ENCODE assay signal across 10 mouse cellular contexts in genomic region chr13:102774786-102775201, GRCm38 (mm10).
DNase-seq lines count a peak whose midpoint lies in the region; ATAC-seq and TF ChIP-seq lines count a peak whose summit lies in the region.
"Had no signal": no experiment of that assay in that cellular context is flagged by ENCODE, and none has a peak within 500 bp of the region (broad histone marks: within the 10 kb centered on the region; RNA-seq: fewer than 3 reads in every experiment).

No protein-coding gene starts in this region.

- H3K27ac ChIP-seq in intestine, postnatal 0 days (ENCODE audit: low read depth, low read length): no peak overlapping the region
- H3K27ac ChIP-seq in intestine, embryonic 15.5 days: no peak overlapping the region
- peak overlapping the region; percentile 55 for H3K27ac ChIP-seq in embryonic facial prominence, embryonic 13.5 days
- H3K27ac ChIP-seq: limb, embryonic 12.5 days had no signal

- peaks cover 23% of the 10 kb centered on the region for H3K36me3 ChIP-seq in intestine, postnatal 0 days (ENCODE audit: control insufficient read depth, insufficient read depth)
- H3K36me3 ChIP-seq in intestine, embryonic 15.5 days: peaks cover 3% of the 10 kb centered on the region; the same call in 1 of the 2 replicates
- peaks cover 18% of the 10 kb centered on the region for H3K36me3 ChIP-seq in embryonic facial prominence, embryonic 13.5 days

- no peak overlapping the region for H3K9ac ChIP-seq in intestine, postnatal 0 days (ENCODE audit: low read depth, low read length)
- H3K9ac ChIP-seq in intestine, embryonic 15.5 days: no peak overlapping the region
- no peak overlapping the region for H3K9ac ChIP-seq in embryonic facial prominence, embryonic 13.5 days
- H3K9ac ChIP-seq: limb, embryonic 12.5 days had no signal

- peak; percentile 10 for DNase-seq in MN1 (ENCODE audit: low spot score)
- DNase-seq in kidney, postnatal 36 days: peak; percentile 20 to 28
- no peak for DNase-seq in frontal cortex, adult 2 months (ENCODE audit: extremely low spot score in 1 of 2, low spot score in 1 of 2)
- DNase-seq in ovary, postnatal 14 days (ENCODE audit: low spot score): no peak
- DNase-seq: heart, postnatal 4 days had no signal

- no peak overlapping the region for H3K4me3 ChIP-seq in intestine, postnatal 0 days (ENCODE audit: low read depth, low read length)
- no peak overlapping the region for H3K4me3 ChIP-seq in intestine, embryonic 15.5 days (replicated peaks)
- no peak overlapping the region for H3K4me3 ChIP-seq in embryonic facial prominence, embryonic 13.5 days
- H3K4me3 ChIP-seq: limb, embryonic 12.5 days had no signal

- WGBS in intestine, postnatal 0 days: 74% methylated on average over 7 of the region's 7 CpGs
- 67% methylated on average over 7 of the region's 7 CpGs for WGBS in intestine, embryonic 15.5 days
- WGBS in embryonic facial prominence, embryonic 13.5 days: 41% methylated on average over 7 of the region's 7 CpGs

- H3K27me3 ChIP-seq in intestine, postnatal 0 days (replicated peaks; ENCODE audit: control insufficient read depth, insufficient read depth, low read length): no peaks in the 10 kb centered on the region
- H3K27me3 ChIP-seq in intestine, embryonic 15.5 days (replicated peaks): no peaks in the 10 kb centered on the region
- no peaks in the 10 kb centered on the region for H3K27me3 ChIP-seq in embryonic facial prominence, embryonic 13.5 days
- H3K27me3 ChIP-seq: limb, embryonic 12.5 days had no signal

- H3K4me1 ChIP-seq in intestine, postnatal 0 days (replicated peaks; ENCODE audit: control insufficient read depth, insufficient read depth, low read length): no peaks in the 10 kb centered on the region
- no peaks in the 10 kb centered on the region for H3K4me1 ChIP-seq in intestine, embryonic 15.5 days (replicated peaks)
- peaks cover 16% of the 10 kb centered on the region; the same call in 1 of the 2 replicates for H3K4me1 ChIP-seq in embryonic facial prominence, embryonic 13.5 days

- peak; percentile 24; the same call in 1 of the 2 replicates for TF ChIP-seq CTCF in intestine, postnatal 0 days (IDR thresholded peaks at IDR 0.05; ENCODE audit: low read depth)

- ATAC-seq in intestine, postnatal 0 days: no peak
- ATAC-seq in intestine, embryonic 15.5 days: no peak
- no peak for ATAC-seq in embryonic facial prominence, embryonic 13.5 days (ENCODE audit: insufficient number of reproducible peaks, insufficient read depth, low FRiP score, low TSS enrichment, low read depth)
- no peak for ATAC-seq in megakaryocyte, adult 5-6 weeks (ENCODE audit: poor library complexity, severe bottlenecking)

- H3K9me3 ChIP-seq in intestine, postnatal 0 days (ENCODE audit: control insufficient read depth): no peaks in the 10 kb centered on the region
- no peaks in the 10 kb centered on the region for H3K9me3 ChIP-seq in intestine, embryonic 15.5 days
- no peaks in the 10 kb centered on the region for H3K9me3 ChIP-seq in embryonic facial prominence, embryonic 13.5 days
- H3K9me3 ChIP-seq: limb, embryonic 12.5 days had no signal

- no peak overlapping the region for H3K4me2 ChIP-seq in intestine, postnatal 0 days (replicated peaks; ENCODE audit: low read depth)
- no peak overlapping the region for H3K4me2 ChIP-seq in intestine, embryonic 15.5 days (replicated peaks)
- no peak overlapping the region; the same call in 1 of the 2 replicates for H3K4me2 ChIP-seq in embryonic facial prominence, embryonic 13.5 days
- H3K4me2 ChIP-seq: limb, embryonic 12.5 days had no signal

Comparison
In these comparisons a context has a peak if more than half of its experiments do, and no peak if none do; other contexts are left out.
1. DNase-seq: peak in MN1 (single experiment) and kidney, postnatal 36 days (2 of 2); none in frontal cortex, adult 2 months (0 of 2) and ovary, postnatal 14 days (single experiment).